Comparison of ENCODE assay signal across 32 mouse cellular contexts in genomic region chr14:58605529-58605928, GRCm38 (mm10).
DNase-seq lines count a peak whose midpoint lies in the region; ATAC-seq and TF ChIP-seq lines count a peak whose summit lies in the region.
"Had no signal": no experiment of that assay in that cellular context is flagged by ENCODE, and none has a peak within 500 bp of the region (broad histone marks: within the 10 kb centered on the region; RNA-seq: fewer than 3 reads in every experiment).

No protein-coding gene starts in this region.

- H3K27ac ChIP-seq in heart, embryonic 10.5 days, result no peak overlapping the region
- H3K27ac ChIP-seq in kidney, postnatal 0 days, result no peak overlapping the region
- H3K27ac ChIP-seq in midbrain, embryonic 14.5 days (replicated peaks; ENCODE audit: low read depth, low read length), result no peak overlapping the region
- no peak overlapping the region for H3K27ac ChIP-seq in midbrain, embryonic 15.5 days
- H3K27ac ChIP-seq in stomach, postnatal 0 days (replicated peaks), result no peak overlapping the region
- H3K27ac ChIP-seq: embryonic facial prominence, embryonic 13.5 days; forebrain, embryonic 10.5 days; heart, embryonic 13.5 days; liver, embryonic 14.5 days; midbrain, embryonic 12.5 days had no signal

- H3K4me3 ChIP-seq in heart, embryonic 10.5 days, result no peak overlapping the region
- no peak overlapping the region for H3K4me3 ChIP-seq in kidney, postnatal 0 days (replicated peaks; ENCODE audit: low read depth, low read length)
- H3K4me3 ChIP-seq in midbrain, embryonic 14.5 days (replicated peaks; ENCODE audit: low read depth, low read length), result no peak overlapping the region
- H3K4me3 ChIP-seq in midbrain, embryonic 15.5 days, result no peak overlapping the region
- H3K4me3 ChIP-seq in stomach, postnatal 0 days (ENCODE audit: low read depth, low read length), result no peak overlapping the region
- H3K4me3 ChIP-seq: embryonic facial prominence, embryonic 13.5 days; forebrain, embryonic 10.5 days; heart, embryonic 13.5 days; megakaryocyte, embryonic 14.5 days; midbrain, embryonic 12.5 days had no signal

- TF ChIP-seq EP300 in stomach, postnatal 0 days (optimal IDR thresholded peaks at IDR 0.05), result no peak

- peak; percentile 7 for DNase-seq in heart, adult 11 months
- no peak for DNase-seq in heart, embryonic 10.5 days (ENCODE audit: low spot score)
- DNase-seq in kidney, postnatal 0 days (ENCODE audit: low spot score), result peak; percentile 20
- DNase-seq in kidney, postnatal 36 days, result no peak
- peak; percentile 13 for DNase-seq in midbrain, embryonic 14.5 days
- DNase-seq in stomach, postnatal 0 days (ENCODE audit: low spot score), result no peak
- DNase-seq: adrenal gland, adult 2 months; adrenal gland, postnatal 36 days; cerebellum, adult 2 months; cerebellum, postnatal 25 days; embryo, embryonic 11 days; gastrocnemius, postnatal 10 days; heart, postnatal 14 days; kidney, adult 11 months; kidney, postnatal 25 days; layer of hippocampus, postnatal 36 days; liver; lung, embryonic 14.5 days; lung, postnatal 4 days; right cerebral cortex, postnatal 4 days; thymus, adult 2 months; thymus, postnatal 36 days had no signal

- no peak for ATAC-seq in kidney, postnatal 0 days (replicated peaks; ENCODE audit: low FRiP score, low read depth)
- ATAC-seq in midbrain, embryonic 14.5 days (ENCODE audit: low FRiP score, low TSS enrichment), result no peak
- no peak for ATAC-seq in midbrain, embryonic 15.5 days (replicated peaks)
- ATAC-seq in stomach, postnatal 0 days (ENCODE audit: low FRiP score, low TSS enrichment), result no peak
- ATAC-seq: activated CD4-positive, CD25-positive, alpha-beta regulatory T cell, adult 4 months; CD4-positive, CD25-positive, alpha-beta regulatory T cell, adult 4 months; forebrain, embryonic 16.5 days had no signal

- H3K4me1 ChIP-seq in heart, embryonic 10.5 days, result peaks cover 23% of the 10 kb centered on the region; the same call in 1 of the 2 replicates
- no peaks in the 10 kb centered on the region for H3K4me1 ChIP-seq in kidney, postnatal 0 days (replicated peaks; ENCODE audit: insufficient read depth, low read length)
- no peaks in the 10 kb centered on the region for H3K4me1 ChIP-seq in midbrain, embryonic 14.5 days (ENCODE audit: control insufficient read depth, insufficient read depth, low read length)
- H3K4me1 ChIP-seq in midbrain, embryonic 15.5 days, result no peaks in the 10 kb centered on the region
- no peaks in the 10 kb centered on the region for H3K4me1 ChIP-seq in stomach, postnatal 0 days (replicated peaks; ENCODE audit: control insufficient read depth, insufficient read depth)
- H3K4me1 ChIP-seq: embryonic facial prominence, embryonic 13.5 days; forebrain, embryonic 10.5 days; megakaryocyte, embryonic 14.5 days; midbrain, embryonic 12.5 days had no signal

- no peak overlapping the region for H3K4me2 ChIP-seq in kidney, postnatal 0 days (ENCODE audit: low read length)
- H3K4me2 ChIP-seq in midbrain, embryonic 14.5 days (ENCODE audit: low read length), result no peak overlapping the region
- no peak overlapping the region for H3K4me2 ChIP-seq in midbrain, embryonic 15.5 days
- no peak overlapping the region for H3K4me2 ChIP-seq in stomach, postnatal 0 days (replicated peaks; ENCODE audit: low read depth)
- H3K4me2 ChIP-seq: embryonic facial prominence, embryonic 13.5 days; heart, embryonic 13.5 days; lung, embryonic 14.5 days; midbrain, embryonic 12.5 days had no signal

- H3K9ac ChIP-seq in kidney, postnatal 0 days (ENCODE audit: low read depth, low read length), result no peak overlapping the region
- no peak overlapping the region for H3K9ac ChIP-seq in midbrain, embryonic 14.5 days (replicated peaks; ENCODE audit: low read length)
- no peak overlapping the region for H3K9ac ChIP-seq in midbrain, embryonic 15.5 days
- H3K9ac ChIP-seq in stomach, postnatal 0 days (ENCODE audit: low read length), result no peak overlapping the region
- H3K9ac ChIP-seq: embryonic facial prominence, embryonic 13.5 days; heart, embryonic 13.5 days; liver, embryonic 14.5 days; lung, embryonic 14.5 days; midbrain, embryonic 12.5 days had no signal

- H3K36me3 ChIP-seq in heart, embryonic 10.5 days, result no peaks in the 10 kb centered on the region
- H3K36me3 ChIP-seq in kidney, postnatal 0 days (ENCODE audit: insufficient read depth, low read length), result no peaks in the 10 kb centered on the region
- no peaks in the 10 kb centered on the region for H3K36me3 ChIP-seq in midbrain, embryonic 14.5 days (ENCODE audit: control insufficient read depth, insufficient read depth, low read length)
- no peaks in the 10 kb centered on the region for H3K36me3 ChIP-seq in midbrain, embryonic 15.5 days (replicated peaks)
- H3K36me3 ChIP-seq in stomach, postnatal 0 days (ENCODE audit: control insufficient read depth, insufficient read depth, low read length), result no peaks in the 10 kb centered on the region
- H3K36me3 ChIP-seq: embryonic facial prominence, embryonic 13.5 days; forebrain, embryonic 10.5 days; heart, embryonic 13.5 days; midbrain, embryonic 12.5 days had no signal

- WGBS in heart, embryonic 10.5 days, result 55% methylated on average over 4 of the region's 4 CpGs
- WGBS in kidney, postnatal 0 days, result 64% methylated on average over 4 of the region's 4 CpGs
- WGBS in midbrain, embryonic 14.5 days, result 73% methylated on average over 4 of the region's 4 CpGs
- 68% methylated on average over 4 of the region's 4 CpGs for WGBS in midbrain, embryonic 15.5 days
- WGBS in stomach, postnatal 0 days, result 40% methylated on average over 4 of the region's 4 CpGs

- no peaks in the 10 kb centered on the region for H3K9me3 ChIP-seq in heart, embryonic 10.5 days
- H3K9me3 ChIP-seq in kidney, postnatal 0 days (replicated peaks; ENCODE audit: low read length), result no peaks in the 10 kb centered on the region
- H3K9me3 ChIP-seq in midbrain, embryonic 14.5 days (ENCODE audit: control insufficient read depth, low read length), result no peaks in the 10 kb centered on the region
- H3K9me3 ChIP-seq in midbrain, embryonic 15.5 days, result no peaks in the 10 kb centered on the region
- H3K9me3 ChIP-seq in stomach, postnatal 0 days (ENCODE audit: control insufficient read depth, low read length), result no peaks in the 10 kb centered on the region
- H3K9me3 ChIP-seq: embryonic facial prominence, embryonic 13.5 days; forebrain, embryonic 10.5 days; heart, embryonic 13.5 days; midbrain, embryonic 12.5 days had no signal

- peak; percentile 46; the same call in 1 of the 2 replicates for TF ChIP-seq CTCF in kidney, postnatal 0 days (IDR thresholded peaks at IDR 0.05; ENCODE audit: low read depth)
- peak; percentile 53 for TF ChIP-seq CTCF in stomach, postnatal 0 days (IDR thresholded peaks at IDR 0.05; ENCODE audit: low read depth)

- H3K27me3 ChIP-seq in heart, embryonic 10.5 days (ENCODE audit: insufficient read depth, poor library complexity, severe bottlenecking), result no peaks in the 10 kb centered on the region
- H3K27me3 ChIP-seq in kidney, postnatal 0 days (ENCODE audit: insufficient read depth, low read length), result no peaks in the 10 kb centered on the region
- H3K27me3 ChIP-seq in midbrain, embryonic 14.5 days (ENCODE audit: control insufficient read depth, insufficient read depth, low read length), result no peaks in the 10 kb centered on the region
- H3K27me3 ChIP-seq in midbrain, embryonic 15.5 days (replicated peaks), result no peaks in the 10 kb centered on the region
- H3K27me3 ChIP-seq in stomach, postnatal 0 days (ENCODE audit: control insufficient read depth, insufficient read depth, low read length), result no peaks in the 10 kb centered on the region
- H3K27me3 ChIP-seq: embryonic facial prominence, embryonic 13.5 days; heart, embryonic 13.5 days; megakaryocyte, embryonic 14.5 days; midbrain, embryonic 12.5 days had no signal

Comparison
In these comparisons a context has a peak if more than half of its experiments do, and no peak if none do; other contexts are left out.
1. DNase-seq: peak in heart, adult 11 months (single experiment), kidney, postnatal 0 days (single experiment) and midbrain, embryonic 14.5 days (single experiment); none in heart, embryonic 10.5 days (single experiment), kidney, postnatal 36 days (0 of 2) and stomach, postnatal 0 days (single experiment).